Mouse (Mus musculus) bone marrow macrophage, adult 2 months (primary cell): Measurements from ENCODE around the gene Kcnq2.

Source experiments
- CTCF ChIP-seq: IDR thresholded peaks from 2 replicates; pipeline ENCODE4 v1.5.1; 2012; ENCODE audit warnings: low read depth, mild to moderate bottlenecking, low read length, moderate library complexity
- POLR2A ChIP-seq: IDR thresholded peaks from 2 replicates; pipeline ENCODE4 v1.6.1; 2012; ENCODE audit warnings: mild to moderate bottlenecking, low read depth, low read length, borderline replicate concordance

- TF ChIP-seq CTCF (no peak), POLR2A (no peak)
Measured at GRCm38 (mm10) chr2:181101626-181102025, 33.5 kb downstream of the Kcnq2 start.
